Mouse (Mus musculus) heart, postnatal 0 days (tissue): ENCODE results near the gene Elp4. TPM values are rescaled to one million over a fixed set of nuclear protein-coding genes. Genes with fewer than 3 reads are reported as not detected.

ENCODE experiments used
- ATAC-seq: fragments of 200-750 bp; cut with Nextera tagmentation; 2 replicates; pipeline ENCODE4 v1.8.0; 2017; ENCODE audit warnings: low read depth, moderate number of reproducible peaks, moderate library complexity; ENCODE audit not compliant: insufficient read depth
- DNase-seq: peaks from one replicate; pipeline ENCODE4 v3.0.0-alpha.2; 2016; ENCODE audit warnings: low spot score
- H3K27ac ChIP-seq: fragments of 300-500 bp; sonication (generic); 2 replicates; pipeline ENCODE4 v1.5.1; 2014; ENCODE audit warnings: low read depth, mild to moderate bottlenecking
- H3K27me3 ChIP-seq: fragments of 300-500 bp; sonication (generic); 2 replicates; pipeline ENCODE4 v1.6.1; 2014; ENCODE audit warnings: low read length, mixed read lengths; ENCODE audit not compliant: control insufficient read depth, insufficient read depth
- H3K36me3 ChIP-seq: fragments of 300-500 bp; sonication (generic); replicated peaks from 2 replicates; pipeline ENCODE4 v1.6.1; 2014; ENCODE audit warnings: low read length, mixed read lengths; ENCODE audit not compliant: control insufficient read depth, insufficient read depth
- H3K4me1 ChIP-seq: fragments of 300-500 bp; sonication (generic); 2 replicates; pipeline ENCODE4 v1.6.1; 2014; ENCODE audit warnings: antibody characterized with exemption; ENCODE audit not compliant: control insufficient read depth, insufficient read depth
- H3K4me2 ChIP-seq: fragments of 300-500 bp; sonication (generic); 2 replicates; pipeline ENCODE4 v1.6.1; 2014; ENCODE audit warnings: low read depth, mild to moderate bottlenecking, low read length, moderate library complexity
- H3K4me3 ChIP-seq: fragments of 300-500 bp; sonication (generic); 2 replicates; pipeline ENCODE4 v1.5.1; 2014; ENCODE audit warnings: low read depth, low read length
- H3K9ac ChIP-seq: fragments of 300-500 bp; sonication (generic); replicated peaks from 2 replicates; pipeline ENCODE4 v1.6.1; 2014; ENCODE audit warnings: low read depth, low read length, mixed read lengths
- H3K9me3 ChIP-seq: fragments of 300-500 bp; sonication (generic); replicated peaks from 2 replicates; pipeline ENCODE4 v1.6.1; 2016; ENCODE audit warnings: low read length; ENCODE audit not compliant: control insufficient read depth
- CTCF ChIP-seq: IDR thresholded peaks from 2 replicates; pipeline ENCODE4 v1.5.1; 2016; ENCODE audit warnings: antibody characterized with exemption, control low read depth, low read depth
- EP300 ChIP-seq: IDR thresholded peaks from 2 replicates; pipeline ENCODE4 v1.6.1; 2016; ENCODE audit warnings: antibody characterized with exemption, low read depth
- WGBS: fragments of 180-500 bp; shearing (Covaris S2); extraction: QIAGEN DNeasy Blood & Tissue Kit; methylation state at CpG from one replicate; pipeline ENCODE4 v1.1.7; 2014; 5-methylcytosine and 5-hydroxymethylcytosine counted together
- polyA plus RNA-seq: library from polyadenylated mRNA; unstranded; fragments of >200 nt; fragmentation: Nextera tagmentation; extraction: Ambion mirVana; gene quantifications from 2 replicates; pipeline ENCODE4 v1.2.1, GENCODE M21; 2015
- total RNA-seq: library from RNA; depleted of rRNA; stranded (reverse); fragments of >200 nt; gene quantifications from 2 replicates; pipeline ENCODE4 v1.2.3, GENCODE M21; 2014; ENCODE audit warnings: low replicate concordance

Gene Elp4
- total and polyA plus RNA-seq, 2 experiments from 2014 or later, result 3.0 to 13.1 TPM

- no peaks in the 10 kb centered on the region; the same call in 1 of the 2 replicates for H3K9me3 ChIP-seq
- no peak overlapping the region for H3K4me2 ChIP-seq
- H3K27ac ChIP-seq, result no peak overlapping the region
- H3K9ac ChIP-seq, result no peak overlapping the region
- no peaks in the 10 kb centered on the region for H3K27me3 ChIP-seq
- 89% methylated on average over 5 of the region's 5 CpGs for WGBS
- TF ChIP-seq EP300, result no peak
- TF ChIP-seq CTCF, result no peak
- H3K4me3 ChIP-seq, result no peak overlapping the region
- ATAC-seq (no peak), DNase-seq (no peak)
- H3K36me3 ChIP-seq, result no peaks in the 10 kb centered on the region
- no peaks in the 10 kb centered on the region for H3K4me1 ChIP-seq
Measured at GRCm38 (mm10) chr2:105749111-105749510, 155.3 kb downstream of the Elp4 start.

- 80% methylated on average over 7 of the region's 7 CpGs for WGBS
- no peak overlapping the region for H3K27ac ChIP-seq
- no peak for ATAC-seq
Measured at GRCm38 (mm10) chr2:105746896-105747295, 157.5 kb downstream of the Elp4 start.

GRCm38 (mm10) chr2:105736166-105736565 lies 168.2 kb downstream of the Elp4 start:
- Histone ChIP-seq H3K9me3 (no peaks in the 10 kb centered on the region), H3K27ac (no peak overlapping the region), H3K36me3 (no peaks in the 10 kb centered on the region), H3K9ac (no peak overlapping the region), H3K4me1 (no peaks in the 10 kb centered on the region), H3K4me2 (no peak overlapping the region), H3K27me3 (no peaks in the 10 kb centered on the region), H3K4me3 (no peak overlapping the region)
- no peak for ATAC-seq
- TF ChIP-seq EP300 (no peak), CTCF (no peak)
- no peak for DNase-seq

More at GRCm38 (mm10) chr2:105746896-105747295, 157.5 kb downstream of the Elp4 start:
- H3K4me1 ChIP-seq, result no peaks in the 10 kb centered on the region
- no peak for DNase-seq
- no peaks in the 10 kb centered on the region for H3K27me3 ChIP-seq
- H3K36me3 ChIP-seq, result no peaks in the 10 kb centered on the region
- no peak overlapping the region for H3K9ac ChIP-seq
- H3K4me3 ChIP-seq, result no peak overlapping the region
- no peaks in the 10 kb centered on the region; the same call in 1 of the 2 replicates for H3K9me3 ChIP-seq
- no peak for TF ChIP-seq EP300
- no peak for TF ChIP-seq CTCF
- H3K4me2 ChIP-seq, result no peak overlapping the region

GRCm38 (mm10) chr2:105730704-105731103 lies 173.7 kb downstream of the Elp4 start:
- ATAC-seq (no peak), DNase-seq (no peak)
- Histone ChIP-seq H3K4me2 (no peak overlapping the region), H3K9me3 (no peaks in the 10 kb centered on the region), H3K9ac (no peak overlapping the region), H3K4me1 (no peaks in the 10 kb centered on the region), H3K4me3 (no peak overlapping the region), H3K36me3 (no peaks in the 10 kb centered on the region), H3K27me3 (no peaks in the 10 kb centered on the region), H3K27ac (no peak overlapping the region)
- TF ChIP-seq CTCF (no peak), EP300 (no peak)
- 92% methylated on average over 3 of the region's 3 CpGs for whole genome bisulfite sequencing

- Histone ChIP-seq H3K4me3 (no peak overlapping the region), H3K36me3 (no peaks in the 10 kb centered on the region), H3K4me2 (no peak overlapping the region), H3K9ac (no peak overlapping the region), H3K27ac (no peak overlapping the region), H3K4me1 (no peaks in the 10 kb centered on the region), H3K9me3 (no peaks in the 10 kb centered on the region), H3K27me3 (no peaks in the 10 kb centered on the region)
- ATAC-seq (no peak), DNase-seq (no peak)
- 37% methylated on average over 9 of the region's 9 CpGs for WGBS
- no peak for TF ChIP-seq CTCF
Measured at GRCm38 (mm10) chr2:105726657-105727056, 177.7 kb downstream of the Elp4 start.

GRCm38 (mm10) chr2:105715409-105716115 lies 188.8 kb downstream of the Elp4 start:
- 85% methylated on average over 8 of the region's 8 CpGs for WGBS
- DNase-seq (no peak), ATAC-seq (no peak)
- no peaks in the 10 kb centered on the region for H3K9me3 ChIP-seq
- H3K36me3 ChIP-seq, result no peaks in the 10 kb centered on the region
- TF ChIP-seq CTCF (no peak), EP300 (no peak)
- H3K9ac ChIP-seq, result no peak overlapping the region
- H3K4me3 ChIP-seq, result no peak overlapping the region
- no peaks in the 10 kb centered on the region for H3K27me3 ChIP-seq
- no peak overlapping the region for H3K27ac ChIP-seq
- no peak overlapping the region for H3K4me2 ChIP-seq
- H3K4me1 ChIP-seq, result no peaks in the 10 kb centered on the region
